Mouse (Mus musculus): ENCODE data around the gene Ccl22. TPM values are rescaled to one million over a fixed set of nuclear protein-coding genes. Genes with fewer than 3 reads are reported as not detected.

Ccl22 gene
- not detected in 2 replicates for total RNA-seq (2012; rRNA removed)
- polyA plus RNA-seq (2012; ENCODE audit: insufficient read depth in 1 of 2, insufficient read length in 2 of 2, low read depth in 1 of 2, low replicate concordance in 2 of 2, missing spikeins in 1 of 2), result under 1 TPM in 1 of 2 experiments, not detected in 1; 0.06 TPM

DNA sequence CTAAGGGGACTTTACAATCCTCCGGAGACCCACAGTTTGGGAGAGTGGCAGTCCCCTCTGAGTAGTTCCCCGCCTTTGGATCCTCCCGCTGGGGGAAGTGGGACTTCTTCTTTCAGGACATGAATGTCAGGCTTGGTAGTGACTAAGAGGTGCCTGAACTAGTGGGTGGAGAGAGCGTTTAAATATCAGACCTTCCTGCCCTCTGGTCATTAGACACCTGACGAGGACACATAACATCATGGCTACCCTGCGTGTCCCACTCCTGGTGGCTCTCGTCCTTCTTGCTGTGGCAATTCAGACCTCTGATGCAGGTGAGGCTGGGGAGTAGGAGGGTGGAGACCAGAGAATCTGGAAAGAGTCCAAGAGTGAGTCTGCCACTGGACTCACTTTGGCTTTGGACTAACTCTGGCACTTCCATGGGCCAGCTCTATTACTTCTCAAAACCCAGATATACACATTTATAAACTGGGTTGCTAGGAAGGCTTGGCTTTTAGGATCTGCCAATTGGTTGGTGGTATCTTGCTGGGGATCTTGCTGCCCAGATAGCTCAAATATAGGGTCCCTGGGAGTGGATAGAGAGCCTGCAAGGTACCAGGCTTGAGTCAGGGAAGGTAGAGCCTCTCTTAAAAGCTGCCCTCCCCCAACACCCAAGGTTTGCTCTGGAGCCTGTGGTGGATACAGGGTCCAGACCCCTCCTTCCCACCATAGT, at the start of gene Ccl22:
Gene Ccl22 (plus strand): TSS at position 115 of the 709 bp plus-strand sequence.
- H3K4me3 ChIP-seq (ENCODE audit: control insufficient read depth in 1 of 2, insufficient read depth in 1 of 2, low read depth in 2 of 2, low read length in 2 of 2), result no peak within 1 kb of the TSS
- H3K27me3 ChIP-seq (ENCODE audit: control insufficient read depth in 1 of 2, insufficient read depth in 2 of 2, low read length in 2 of 2), result peaks cover 9 to 11% of the 10 kb centered on the region in 2 experiments
- H3K9me3 ChIP-seq (replicated peaks; ENCODE audit: insufficient read depth, low read length), result no peaks in the 10 kb centered on the region
- H3K9ac ChIP-seq (ENCODE audit: control insufficient read depth, low read depth, low read length, poor library complexity, severe bottlenecking), result no peak within 1 kb of the TSS
- no peaks in the 10 kb centered on the region for H3K79me2 ChIP-seq (ENCODE audit: control insufficient read depth, insufficient read depth, low read length, poor library complexity)
- TF ChIP-seq TCF12 (IDR thresholded peaks at IDR 0.05; ENCODE audit: low read depth, low read length) (no peak), MYB (IDR thresholded peaks at IDR 0.05; ENCODE audit: low read depth, low read length) (no peak), MYC (IDR thresholded peaks at IDR 0.05; ENCODE audit: low read depth, low read length) (no peak), SIN3A (IDR thresholded peaks at IDR 0.05; ENCODE audit: low read length) (no peak), CHD1 (IDR thresholded peaks at IDR 0.05; ENCODE audit: low read depth, low read length) (no peak), TBP (IDR thresholded peaks at IDR 0.05; ENCODE audit: low read depth, low read length) (no peak), MXI1 (IDR thresholded peaks at IDR 0.05; ENCODE audit: low read depth, low read length) (no peak), CTCF (IDR thresholded peaks at IDR 0.05 in 2 of 3, conservative IDR thresholded peaks at IDR 0.05 in 1 of 3; ENCODE audit: control insufficient read depth in 1 of 3, insufficient read depth in 1 of 3, low read depth in 2 of 3, low read length in 3 of 3, poor library complexity in 1 of 3, severe bottlenecking in 1 of 3) (no peak), ZNF384 (IDR thresholded peaks at IDR 0.05; ENCODE audit: low read depth, low read length) (no peak), ELF1 (IDR thresholded peaks at IDR 0.05; ENCODE audit: low read depth, low read length) (no peak), TAL1 (IDR thresholded peaks at IDR 0.05; ENCODE audit: low read length) (no peak), NELFE (IDR thresholded peaks at IDR 0.05; ENCODE audit: low read depth, low read length) (no peak), GATA1 (IDR thresholded peaks at IDR 0.05; ENCODE audit: low read depth, low read length) (no peak), RAD21 (IDR thresholded peaks at IDR 0.05; ENCODE audit: low read depth, low read length) (no peak), POLR2AphosphoS2 (IDR thresholded peaks at IDR 0.05; ENCODE audit: low read length) (no peak), USF2 (IDR thresholded peaks at IDR 0.05; ENCODE audit: borderline replicate concordance in 1 of 2, insufficient read depth in 1 of 2, low read depth in 1 of 2, low read length in 2 of 2) (no peak), MAFK (IDR thresholded peaks at IDR 0.05; ENCODE audit: borderline replicate concordance, low read depth, low read length) (no peak), RCOR1 (IDR thresholded peaks at IDR 0.05; ENCODE audit: low read depth, low read length) (no peak)
- no peaks in the 10 kb centered on the region for H3K36me3 ChIP-seq (ENCODE audit: control insufficient read depth in 1 of 2, insufficient read depth in 2 of 2, low read length in 2 of 2)
- no peak within 1 kb of the TSS for H3K27ac ChIP-seq (ENCODE audit: control insufficient read depth, low read depth, low read length)
- no peaks in the 10 kb centered on the region for H3K4me1 ChIP-seq (ENCODE audit: control insufficient read depth in 1 of 2, insufficient read depth in 2 of 2, low read length in 2 of 2)
- DNase-seq (ENCODE audit: low read depth, low spot score), result no peak

DNA sequence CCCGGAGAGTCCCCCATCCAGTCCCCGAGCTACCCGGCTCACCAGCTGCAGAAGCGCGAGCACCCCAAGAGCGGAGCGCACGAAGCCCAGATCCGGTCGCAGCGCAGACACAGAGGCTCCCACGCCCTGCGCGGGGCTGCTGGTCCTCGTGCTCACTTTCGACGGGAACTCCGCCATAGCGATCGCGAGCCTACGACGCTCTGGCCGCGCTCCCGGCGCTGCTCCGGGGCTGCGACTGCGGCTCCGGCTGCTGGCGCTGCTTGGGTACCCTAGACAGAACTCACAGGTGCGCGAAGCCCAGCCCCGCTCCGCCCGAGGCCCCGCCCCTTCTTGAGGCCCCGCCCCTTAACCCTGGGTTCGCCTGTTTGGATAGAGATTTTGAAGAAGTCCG, 49.4 kb upstream of the Ccl22 start, which contains the start of gene Pllp:
Gene Pllp (minus strand): TSS at position 285 of the 391 bp plus-strand sequence.
- Histone ChIP-seq H3K27me3 (ENCODE audit: control insufficient read depth in 1 of 2, insufficient read depth in 2 of 2, low read length in 2 of 2) (peaks cover 0 to 3% of the 10 kb centered on the region in 2 experiments; a peak in 3 of 4 replicates), H3K9ac (ENCODE audit: control insufficient read depth, low read depth, low read length, poor library complexity, severe bottlenecking) (no peak within 1 kb of the TSS), H3K79me2 (ENCODE audit: control insufficient read depth, insufficient read depth, low read length, poor library complexity) (no peaks in the 10 kb centered on the region), H3K4me3 (ENCODE audit: control insufficient read depth in 1 of 2, insufficient read depth in 1 of 2, low read depth in 2 of 2, low read length in 2 of 2) (no peak within 1 kb of the TSS), H3K36me3 (ENCODE audit: control insufficient read depth in 1 of 2, insufficient read depth in 2 of 2, low read length in 2 of 2) (no peaks in the 10 kb centered on the region), H3K27ac (ENCODE audit: control insufficient read depth, low read depth, low read length) (no peak within 1 kb of the TSS), H3K9me3 (replicated peaks; ENCODE audit: insufficient read depth, low read length) (no peaks in the 10 kb centered on the region), H3K4me1 (ENCODE audit: control insufficient read depth in 1 of 2, insufficient read depth in 2 of 2, low read length in 2 of 2) (no peaks in the 10 kb centered on the region)
- no peak for DNase-seq (ENCODE audit: low read depth, low spot score)
- TF ChIP-seq RAD21 (IDR thresholded peaks at IDR 0.05; ENCODE audit: low read depth, low read length) (no peak), TCF12 (IDR thresholded peaks at IDR 0.05; ENCODE audit: low read depth, low read length) (no peak), TBP (IDR thresholded peaks at IDR 0.05; ENCODE audit: low read depth, low read length) (no peak), CHD1 (IDR thresholded peaks at IDR 0.05; ENCODE audit: low read depth, low read length) (no peak), ETS1 (IDR thresholded peaks at IDR 0.05; ENCODE audit: low read depth, low read length) (no peak), E2F4 (IDR thresholded peaks at IDR 0.05; ENCODE audit: borderline replicate concordance, low read depth, low read length) (no peak), RCOR1 (IDR thresholded peaks at IDR 0.05; ENCODE audit: low read depth, low read length) (no peak), GATA1 (IDR thresholded peaks at IDR 0.05; ENCODE audit: low read depth, low read length) (no peak)

Data from MEL (cell line).